Mouse (Mus musculus) midbrain, postnatal 0 days (tissue): ENCODE measurements around the gene Srsf4. TPM values are rescaled to one million over a fixed set of nuclear protein-coding genes. Genes with fewer than 3 reads are reported as not detected.

Source experiments
- ATAC-seq: fragments of 200-750 bp; cut with Nextera tagmentation; 2 replicates; pipeline ENCODE4 v1.8.0; 2017; ENCODE audit warnings: moderate number of reproducible peaks, mild to moderate bottlenecking, moderate TSS enrichment, moderate library complexity; ENCODE audit not compliant: low FRiP score
- DNase-seq: peaks from one replicate; pipeline ENCODE4 v3.0.0-alpha.2; 2015; ENCODE audit warnings: low spot score
- H3K27ac ChIP-seq: fragments of 300-500 bp; sonication (generic); 2 replicates; pipeline ENCODE4 v1.5.1; 2014; ENCODE audit warnings: low read depth, mild to moderate bottlenecking, low read length, mixed read lengths
- H3K27me3 ChIP-seq: fragments of 300-500 bp; sonication (generic); 2 replicates; pipeline ENCODE4 v1.6.1; 2014; ENCODE audit warnings: low read length, control low read depth, mixed read lengths; ENCODE audit not compliant: insufficient read depth
- H3K36me3 ChIP-seq: fragments of 300-500 bp; sonication (generic); 2 replicates; pipeline ENCODE4 v1.6.1; 2014; ENCODE audit warnings: low read length, control low read depth, mixed read lengths; ENCODE audit not compliant: insufficient read depth
- H3K4me1 ChIP-seq: fragments of 300-500 bp; sonication (generic); 2 replicates; pipeline ENCODE4 v1.6.1; 2014; ENCODE audit warnings: mild to moderate bottlenecking, control low read depth, antibody characterized with exemption, low read length, mixed read lengths; ENCODE audit not compliant: insufficient read depth
- H3K4me2 ChIP-seq: fragments of 300-500 bp; sonication (generic); 2 replicates; pipeline ENCODE4 v1.6.1; 2014; ENCODE audit warnings: low read depth, mild to moderate bottlenecking, low read length, mixed read lengths; ENCODE audit not compliant: poor library complexity, severe bottlenecking
- H3K4me3 ChIP-seq: fragments of 300-500 bp; sonication (generic); 2 replicates; pipeline ENCODE4 v1.5.1; 2014; ENCODE audit warnings: low read depth, mild to moderate bottlenecking, low read length, moderate library complexity
- H3K9ac ChIP-seq: fragments of 300-500 bp; sonication (generic); replicated peaks from 2 replicates; pipeline ENCODE4 v1.6.1; 2014; ENCODE audit warnings: mild to moderate bottlenecking, low read length, moderate library complexity, mixed read lengths; ENCODE audit not compliant: poor library complexity, severe bottlenecking
- H3K9me3 ChIP-seq: fragments of 300-500 bp; sonication (generic); 2 replicates; pipeline ENCODE4 v1.6.1; 2016; ENCODE audit warnings: low read length, control low read depth
- CTCF ChIP-seq: IDR thresholded peaks from 2 replicates; pipeline ENCODE4 v1.5.1; 2016; ENCODE audit warnings: antibody characterized with exemption, mild to moderate bottlenecking
- WGBS: fragments of 180-500 bp; shearing (Covaris S2); extraction: QIAGEN DNeasy Blood & Tissue Kit; methylation state at CpG from one replicate; pipeline ENCODE4 v1.1.7; 2014; 5-methylcytosine and 5-hydroxymethylcytosine counted together
- polyA plus RNA-seq: library from polyadenylated mRNA; unstranded; fragments of >200 nt; fragmentation: Nextera tagmentation; extraction: Ambion mirVana; gene quantifications from 2 replicates; pipeline ENCODE4 v1.2.1, GENCODE M21; 2015
- total RNA-seq: library from RNA; depleted of rRNA; stranded (reverse); fragments of >200 nt; gene quantifications from 2 replicates; pipeline ENCODE4 v1.2.3, GENCODE M21; 2014

Srsf4 gene
- total and polyA plus RNA-seq, 2 experiments from 2014 or later: 29.3 to 82.6 TPM

- TF ChIP-seq CTCF: peak; percentile 99
- 53% methylated on average over 15 of the region's 15 CpGs for WGBS
Measured at GRCm38 (mm10) chr4:131860492-131861340, 12.7 kb upstream of the Srsf4 start.

DNA sequence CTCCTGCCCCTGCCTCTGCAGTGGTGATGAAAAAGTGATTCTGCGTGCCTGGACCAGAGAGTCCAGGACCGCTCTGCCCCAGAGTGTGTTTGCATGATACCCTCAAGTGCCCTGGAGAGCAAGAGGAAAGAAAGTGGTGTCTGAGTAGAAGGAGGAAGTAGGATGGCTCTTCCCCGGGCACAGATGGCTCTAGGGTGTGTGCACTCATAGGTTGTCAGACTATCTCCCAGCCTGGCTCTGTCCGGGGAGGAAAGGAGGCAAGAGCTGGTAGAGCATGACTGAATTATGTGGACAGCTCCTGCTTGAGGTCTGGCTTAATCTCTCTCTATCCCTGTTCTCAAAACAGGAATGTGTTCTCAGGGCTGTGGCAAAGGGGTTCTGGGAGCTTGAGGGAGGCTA lies 12.1 kb upstream of the Srsf4 start:
- Histone ChIP-seq H3K27me3 (no peaks in the 10 kb centered on the region), H3K9me3 (no peaks in the 10 kb centered on the region), H3K4me3 (no peak overlapping the region), H3K4me1 (no peaks in the 10 kb centered on the region), H3K9ac (no peak overlapping the region), H3K36me3 (peaks cover 31% of the 10 kb centered on the region), H3K27ac (no peak overlapping the region), H3K4me2 (no peak overlapping the region)
- 87% methylated on average over 4 of the region's 4 CpGs for WGBS
- TF ChIP-seq CTCF: no peak
- ATAC-seq (no peak), DNase-seq (no peak)

More at GRCm38 (mm10) chr4:131860492-131861340, 12.7 kb upstream of the Srsf4 start:
- peaks cover 31% of the 10 kb centered on the region for H3K36me3 ChIP-seq
- no peak overlapping the region for H3K27ac ChIP-seq
- H3K9ac ChIP-seq: no peak overlapping the region
- no peaks in the 10 kb centered on the region for H3K27me3 ChIP-seq
- H3K4me1 ChIP-seq: no peaks in the 10 kb centered on the region
- DNase-seq (peak; percentile 87), ATAC-seq (no peak)
- H3K9me3 ChIP-seq: no peaks in the 10 kb centered on the region
- no peak overlapping the region for H3K4me3 ChIP-seq
- no peak overlapping the region for H3K4me2 ChIP-seq

DNA sequence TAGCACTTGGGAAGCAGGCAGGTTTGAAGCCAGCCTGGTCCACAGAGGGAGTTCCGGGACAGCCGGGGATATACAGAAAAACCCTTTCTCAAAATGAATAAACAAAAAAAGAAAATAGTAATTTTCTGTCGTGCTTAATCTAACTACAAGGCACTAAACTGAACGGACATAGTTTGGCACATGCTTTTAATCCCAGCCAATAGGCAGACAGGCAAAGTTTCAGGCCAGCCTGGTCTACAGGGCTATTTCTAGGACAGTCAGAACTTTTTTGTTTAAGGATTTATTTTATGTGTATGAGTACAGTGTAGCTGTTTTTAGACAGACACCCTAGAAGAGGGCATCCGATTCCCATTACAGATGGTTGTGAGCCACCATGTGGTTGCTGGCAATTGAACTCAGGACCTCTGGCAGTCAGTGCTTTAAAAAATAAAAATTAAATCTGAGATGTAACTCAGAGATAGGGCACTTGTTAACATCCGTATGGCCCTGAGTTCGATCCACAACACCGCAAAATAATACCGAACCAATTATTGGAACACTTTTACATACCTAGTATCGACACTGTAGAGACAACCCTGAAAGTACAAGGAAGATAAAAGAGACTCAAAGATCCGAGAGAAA lies 635 bp upstream of the Srsf4 start:
- H3K9me3 ChIP-seq: no peaks in the 10 kb centered on the region
- TF ChIP-seq CTCF: peak; percentile 18
- no peak for DNase-seq
- H3K4me2 ChIP-seq: peak overlapping the region; percentile 42
- peak overlapping the region; percentile 46 for H3K9ac ChIP-seq
- H3K36me3 ChIP-seq: no peaks in the 10 kb centered on the region
- H3K27me3 ChIP-seq: no peaks in the 10 kb centered on the region
- H3K4me1 ChIP-seq: 0 out of 2 replicates have a peak, but pooled peaks cover 6% of the 10 kb centered on the region
- ATAC-seq: peak; percentile 47; the same call in 1 of the 2 replicates
- H3K4me3 ChIP-seq: peak overlapping the region; percentile 99
- 12% methylated on average over 11 of the region's 11 CpGs for WGBS
- H3K27ac ChIP-seq: peak overlapping the region; percentile 62

- H3K4me1 ChIP-seq: 0 out of 2 replicates have a peak, but pooled peaks cover 6% of the 10 kb centered on the region
- H3K9ac ChIP-seq: peak overlapping the region; percentile 100
- H3K27ac ChIP-seq: peak overlapping the region; percentile 100
- 0% methylated on average over 20 of the region's 20 CpGs for WGBS
- no peak for DNase-seq
- no peak for TF ChIP-seq CTCF
- peak overlapping the region; percentile 99 for H3K4me3 ChIP-seq
- ATAC-seq: no peak
- H3K9me3 ChIP-seq: no peaks in the 10 kb centered on the region
- peak overlapping the region; percentile 92 for H3K4me2 ChIP-seq
- no peaks in the 10 kb centered on the region for H3K27me3 ChIP-seq
- no peaks in the 10 kb centered on the region for H3K36me3 ChIP-seq
Measured at GRCm38 (mm10) chr4:131874169-131874536, 736 bp downstream of the Srsf4 start.

GRCm38 (mm10) chr4:131874567-131874966 lies 1.1 kb downstream of the Srsf4 start:
- DNase-seq: no peak
- 0 out of 2 replicates have a peak, but pooled peaks cover 6% of the 10 kb centered on the region for H3K4me1 ChIP-seq
- H3K27ac ChIP-seq: no peak overlapping the region

DNA sequence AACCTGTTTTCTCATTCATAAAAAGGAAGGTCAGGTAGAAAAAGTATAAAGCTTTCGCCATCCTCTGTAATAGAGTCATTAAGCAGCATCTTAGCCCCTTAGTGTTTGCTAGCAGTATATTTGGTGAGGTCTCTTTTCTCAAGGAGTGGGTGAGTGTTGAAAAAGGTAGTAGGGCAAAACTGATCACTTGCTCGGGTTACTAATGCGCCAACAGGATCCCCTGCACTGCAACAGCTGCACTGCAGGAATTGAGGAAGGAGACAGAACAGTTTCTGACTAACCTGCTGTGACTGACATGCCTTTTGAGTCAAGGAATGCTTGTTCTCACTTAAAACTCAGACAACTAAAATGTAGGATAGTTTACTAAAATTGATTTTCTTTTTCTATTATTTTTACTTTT lies 1.8 kb downstream of the Srsf4 start:
- ATAC-seq (no peak), DNase-seq (no peak)
- Histone ChIP-seq H3K9ac (peak overlapping the region; percentile 100; the same call in 1 of the 2 replicates), H3K9me3 (no peaks in the 10 kb centered on the region), H3K4me2 (peak overlapping the region; percentile 92), H3K36me3 (no peaks in the 10 kb centered on the region), H3K27ac (no peak overlapping the region), H3K27me3 (no peaks in the 10 kb centered on the region), H3K4me1 (0 out of 2 replicates have a peak, but pooled peaks cover 6% of the 10 kb centered on the region), H3K4me3 (peak overlapping the region; percentile 99)
- TF ChIP-seq CTCF: no peak
- WGBS: 32% methylated on average over 3 of the region's 3 CpGs

More at GRCm38 (mm10) chr4:131874567-131874966, 1.1 kb downstream of the Srsf4 start:
- Histone ChIP-seq H3K27me3 (no peaks in the 10 kb centered on the region), H3K4me2 (peak overlapping the region; percentile 92), H3K36me3 (no peaks in the 10 kb centered on the region), H3K9me3 (no peaks in the 10 kb centered on the region), H3K9ac (peak overlapping the region; percentile 100), H3K4me3 (peak overlapping the region; percentile 99)
- WGBS: 2% methylated on average over 11 of the region's 11 CpGs
- no peak for TF ChIP-seq CTCF
- no peak for ATAC-seq
